Mouse (Mus musculus) spleen, adult 2 months (tissue): ENCODE results near the gene 4930505A04Rik. TPM values are rescaled to one million over a fixed set of nuclear protein-coding genes. Genes with fewer than 3 reads are reported as not detected.

Experiments used
- DNase-seq, 2 experiments: peaks; one replicate each; pipeline versions ENCODE4 v3.0.0 to v3.0.0-alpha.2; 2012 to 2021; ENCODE audit warnings: low spot score in 2 of 2, low read depth in 1 of 2
- H3K27ac ChIP-seq: fragments of 200-500 bp; 2 replicates; pipeline ENCODE4 v1.5.1; 2012; ENCODE audit warnings: low read length, inconsistent platforms; ENCODE audit not compliant: insufficient read depth
- H3K27me3 ChIP-seq: fragments of 200-500 bp; 2 replicates; pipeline ENCODE4 v1.6.1; 2012; ENCODE audit warnings: mild to moderate bottlenecking, moderate library complexity, low read length, inconsistent platforms; ENCODE audit not compliant: control insufficient read depth, insufficient read depth
- H3K36me3 ChIP-seq: fragments of 200-500 bp; 2 replicates; pipeline ENCODE4 v1.6.1; 2012; ENCODE audit warnings: mild to moderate bottlenecking, low read length, inconsistent platforms; ENCODE audit not compliant: control insufficient read depth, insufficient read depth
- H3K4me1 ChIP-seq: fragments of 200-500 bp; 2 replicates; pipeline ENCODE4 v1.6.1; 2011; ENCODE audit warnings: inconsistent platforms; ENCODE audit not compliant: control insufficient read depth, insufficient read depth, insufficient read length
- H3K4me3 ChIP-seq: fragments of 200-500 bp; 2 replicates; pipeline ENCODE4 v1.5.1; 2011; ENCODE audit warnings: mild to moderate bottlenecking, inconsistent platforms; ENCODE audit not compliant: insufficient read depth, insufficient read length; ENCODE audit errors: extremely low read depth
- CTCF ChIP-seq: fragments of 200-500 bp; IDR thresholded peaks from 2 replicates; pipeline ENCODE4 v1.5.1; 2011; ENCODE audit warnings: mild to moderate bottlenecking, inconsistent platforms; ENCODE audit not compliant: insufficient read depth, insufficient read length, insufficient replicate concordance; ENCODE audit errors: extremely low read depth
- POLR2A ChIP-seq: fragments of 200-500 bp; IDR thresholded peaks from 2 replicates; pipeline ENCODE4 v1.6.1; 2011; ENCODE audit warnings: low read depth, low read length, inconsistent platforms
- WGBS: fragments of 180-500 bp; shearing (Covaris S2); methylation state at CpG from one replicate; pipeline ENCODE4 v1.1.7; 2018; 5-methylcytosine and 5-hydroxymethylcytosine counted together
- polyA plus RNA-seq: library from polyadenylated mRNA; depleted of rRNA; stranded (reverse); fragments of >200 nt; gene quantifications from 2 replicates; pipeline ENCODE4 v1.2.3, GENCODE M21; 2012; rRNA removed

4930505A04Rik gene
- polyA plus RNA-seq, 1 experiment: not detected

DNA sequence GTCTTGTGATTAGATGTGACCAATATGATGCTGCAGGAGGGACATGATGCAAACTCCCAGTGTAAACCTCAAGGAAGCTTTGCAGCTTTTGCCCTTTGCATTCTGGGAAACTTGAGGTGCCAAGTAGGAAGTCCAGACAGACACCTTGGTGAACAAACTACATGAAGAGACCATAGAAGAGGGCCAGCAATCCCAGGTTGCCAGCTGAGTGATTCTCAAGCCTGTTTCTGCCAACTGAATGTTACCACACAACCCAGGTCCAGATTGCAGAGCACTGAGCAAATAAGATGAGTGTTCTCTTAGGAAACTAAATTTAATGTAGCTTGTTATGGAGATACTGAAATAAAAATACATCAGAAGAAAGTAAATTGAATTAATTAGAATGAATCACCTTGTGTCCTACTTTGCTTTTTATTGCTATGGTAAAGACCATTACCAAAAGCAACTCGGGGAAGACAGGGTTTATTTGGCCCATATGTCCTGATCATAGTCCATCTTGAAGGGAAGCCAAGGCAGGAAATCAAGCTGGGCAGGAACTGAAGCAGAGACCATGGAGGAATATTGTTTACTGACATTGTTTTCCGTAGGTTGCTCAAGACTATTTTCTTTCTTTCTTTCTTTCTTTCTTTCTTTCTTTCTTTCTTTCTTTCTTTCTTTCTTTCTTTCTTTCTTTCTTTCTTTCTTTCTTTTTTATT is 38.2 kb downstream of the 4930505A04Rik start:
- Histone ChIP-seq H3K4me3 (no peak overlapping the region), H3K4me1 (no peaks in the 10 kb centered on the region), H3K27ac (no peak overlapping the region), H3K27me3 (no peaks in the 10 kb centered on the region), H3K36me3 (no peaks in the 10 kb centered on the region)
- no peak for TF ChIP-seq POLR2A
- TF ChIP-seq CTCF: no peak
- DNase-seq: no peak
- WGBS: 93% methylated on average over 2 of the region's 2 CpGs

GRCm38 (mm10) chr11:30405581-30405980 is 66.0 kb downstream of the 4930505A04Rik start:
- Histone ChIP-seq H3K4me3 (no peak overlapping the region), H3K36me3 (no peaks in the 10 kb centered on the region), H3K27me3 (no peaks in the 10 kb centered on the region), H3K4me1 (no peaks in the 10 kb centered on the region), H3K27ac (no peak overlapping the region)
- DNase-seq: no peak
- TF ChIP-seq POLR2A (no peak), CTCF (no peak)
- WGBS: 48% methylated on average over 2 of the region's 2 CpGs

DNA sequence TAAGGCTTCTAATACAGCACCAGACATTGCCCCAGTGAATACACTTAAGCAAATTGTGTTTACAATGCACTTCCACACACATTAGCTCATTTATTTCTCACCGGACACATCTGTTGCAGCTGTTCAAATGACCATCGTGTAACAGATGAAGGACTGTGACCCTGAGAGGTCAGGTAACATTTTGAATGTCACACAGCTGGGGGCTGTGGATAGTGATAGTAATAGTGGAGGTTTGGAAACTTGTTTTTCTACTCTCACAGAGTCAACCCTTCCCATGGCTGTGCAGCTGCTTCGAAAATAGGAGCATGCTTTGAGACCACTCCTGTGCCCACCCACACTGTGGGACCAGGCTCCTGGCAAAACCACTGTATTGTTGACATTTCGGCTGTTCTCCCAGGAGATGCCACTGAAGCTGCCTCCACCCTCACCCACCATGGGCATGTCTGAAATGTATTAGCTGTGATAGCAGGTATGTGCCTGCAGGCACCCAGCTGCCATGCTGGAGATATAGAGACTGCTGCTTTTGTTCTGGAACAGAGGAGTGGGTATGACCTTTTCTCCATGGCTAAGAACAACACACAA is 66.9 kb downstream of the 4930505A04Rik start:
- H3K36me3 ChIP-seq: no peaks in the 10 kb centered on the region
- DNase-seq: no peak
- no peak overlapping the region for H3K4me3 ChIP-seq
- no peak overlapping the region for H3K27ac ChIP-seq
- TF ChIP-seq POLR2A (no peak), CTCF (no peak)
- 75% methylated on average over 4 of the region's 4 CpGs for WGBS
- no peaks in the 10 kb centered on the region for H3K4me1 ChIP-seq
- H3K27me3 ChIP-seq: no peaks in the 10 kb centered on the region

DNA sequence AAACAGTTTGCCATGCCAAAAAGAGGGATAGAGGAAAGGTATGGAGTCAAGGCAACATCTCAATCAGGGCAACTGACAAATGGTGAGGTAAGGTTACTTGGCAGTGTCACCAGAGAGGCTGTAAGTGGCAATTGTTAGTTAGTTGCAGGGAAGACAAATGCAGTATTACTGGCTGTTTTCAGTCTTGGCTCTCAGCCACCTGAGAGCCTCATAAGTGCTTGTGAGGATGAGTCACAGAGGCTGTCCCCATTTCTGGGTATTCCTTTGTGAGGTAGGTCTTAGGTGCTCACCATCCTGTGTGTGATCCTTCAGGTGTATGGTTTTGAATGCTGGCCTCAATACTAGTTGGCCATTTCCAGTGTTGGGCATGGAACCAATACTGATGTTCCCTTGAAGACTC is 77.3 kb downstream of the 4930505A04Rik start:
- Histone ChIP-seq H3K36me3 (no peaks in the 10 kb centered on the region), H3K27me3 (no peaks in the 10 kb centered on the region), H3K4me1 (no peaks in the 10 kb centered on the region), H3K27ac (no peak overlapping the region), H3K4me3 (no peak overlapping the region)
- DNase-seq: no peak
- TF ChIP-seq POLR2A (no peak), CTCF (no peak)

DNA sequence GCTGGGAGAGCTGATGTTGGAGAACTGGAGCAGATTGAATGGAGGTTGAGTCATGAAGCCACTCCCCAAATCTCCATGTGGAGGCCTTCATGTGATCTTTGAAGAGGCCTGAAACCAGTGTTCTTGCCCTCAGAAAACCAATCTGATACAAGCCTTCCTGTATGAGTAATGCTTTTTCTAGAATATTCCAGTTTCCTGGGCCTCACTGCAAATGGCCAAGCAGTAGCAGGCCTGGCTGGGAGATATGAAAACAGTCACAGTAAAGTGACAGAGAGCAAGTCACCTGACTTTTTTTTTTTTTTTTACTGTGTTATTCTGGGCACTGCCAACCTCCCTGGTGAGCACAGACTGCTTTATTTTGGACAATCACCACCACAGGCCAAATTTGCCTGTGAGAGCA is 88.6 kb downstream of the 4930505A04Rik start:
- Histone ChIP-seq H3K4me1 (no peaks in the 10 kb centered on the region), H3K27me3 (no peaks in the 10 kb centered on the region), H3K4me3 (no peak overlapping the region), H3K27ac (no peak overlapping the region), H3K36me3 (no peaks in the 10 kb centered on the region)
- DNase-seq: no peak
- no peak for TF ChIP-seq POLR2A
- TF ChIP-seq CTCF: no peak

Other genes starting within 250 kb of the 4930505A04Rik start
- gene Sptbn1, start 203.7 kb downstream of the 4930505A04Rik start, polyA plus RNA-seq: 26.8 and 28.0 TPM in 2 replicates
- 1.4 and 1.7 TPM in 2 replicates for gene Acyp2, start 177.8 kb upstream of the 4930505A04Rik start, polyA plus RNA-seq